Mouse (Mus musculus) stomach, postnatal 0 days (tissue): ENCODE measurements around the gene Zbtb11.

Source experiments
- CTCF ChIP-seq: IDR thresholded peaks from 2 replicates; pipeline ENCODE4 v1.5.1; 2016; ENCODE audit warnings: antibody characterized with exemption, low read depth, mild to moderate bottlenecking, moderate library complexity
- EP300 ChIP-seq: optimal IDR thresholded peaks from 2 replicates; pipeline ENCODE3; 2016; ENCODE audit warnings: antibody characterized with exemption

DNA sequence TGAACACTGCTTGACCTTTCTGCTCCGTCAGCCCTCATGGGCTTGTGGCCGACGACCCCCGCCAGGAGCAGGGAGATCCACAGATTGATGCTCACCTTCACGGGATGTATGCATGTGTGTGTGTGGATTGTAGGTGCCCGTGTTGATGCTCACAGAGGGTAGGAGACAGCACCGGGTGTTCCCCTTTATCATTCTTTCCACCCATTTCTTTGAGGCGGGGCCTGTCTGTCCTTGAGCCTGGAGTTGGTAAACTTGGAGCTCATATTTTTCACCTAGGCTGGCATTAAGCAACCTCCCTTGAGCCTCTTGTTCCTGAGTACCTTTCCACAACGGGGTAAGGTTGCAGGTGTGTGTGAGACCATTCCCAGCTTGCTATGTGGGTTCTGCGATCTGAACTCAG, 84.5 kb downstream of the Zbtb11 start:
- TF ChIP-seq CTCF (no peak), EP300 (no peak)
